ENCODE assay signal across 9 mouse cellular contexts in the genomic region with DNA sequence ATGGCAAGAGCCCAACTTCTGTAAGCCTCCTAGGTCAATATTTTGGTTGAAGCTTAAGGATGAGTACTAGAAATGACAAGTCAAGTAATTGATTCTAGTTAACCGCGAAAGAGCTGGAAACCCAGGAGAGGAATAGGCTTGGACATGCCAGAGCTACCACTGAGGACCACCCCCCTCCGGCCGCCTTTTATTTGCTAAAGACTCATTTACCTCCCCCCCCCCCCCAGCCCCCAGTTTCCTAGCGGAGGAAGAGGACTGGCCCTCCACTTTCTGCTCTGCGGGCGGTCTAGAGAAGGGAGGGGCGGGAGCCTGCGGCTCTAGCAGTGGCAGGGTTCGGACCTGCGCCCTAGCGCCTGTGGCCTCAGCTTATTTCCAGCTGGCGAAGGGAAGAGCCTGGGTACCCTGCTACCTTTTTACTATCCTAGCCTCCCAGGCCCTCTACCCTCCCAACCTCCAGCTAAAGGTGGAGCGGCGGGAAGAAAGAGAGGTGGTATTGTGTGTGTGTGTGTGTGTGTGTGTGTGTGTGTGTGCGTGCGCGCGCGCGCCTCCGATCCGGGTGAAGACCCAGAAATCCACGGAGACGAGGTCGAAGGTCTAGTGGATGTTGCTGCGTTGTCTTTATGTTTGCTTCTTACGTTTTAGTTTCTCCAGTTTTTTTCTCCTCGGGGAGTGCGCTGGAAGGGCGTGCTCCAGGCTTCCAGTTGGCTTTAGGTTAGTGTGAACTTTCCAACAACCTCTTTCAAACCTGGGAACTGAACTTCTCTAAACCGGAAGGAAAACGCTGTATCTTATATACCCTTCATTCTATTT. TPM values are rescaled to one million over a fixed set of nuclear protein-coding genes. Genes with fewer than 3 reads are reported as not detected.
DNase-seq lines count a peak whose midpoint lies in the region; ATAC-seq and TF ChIP-seq lines count a peak whose summit lies in the region.
"Had no signal": no experiment of that assay in that cellular context is flagged by ENCODE, and none has a peak within 500 bp of the region (broad histone marks: within the 10 kb centered on the region; RNA-seq: fewer than 3 reads in every experiment).

No protein-coding gene starts in this region.

- DNase-seq in forebrain, embryonic 11.5 days (ENCODE audit: low spot score): peak; percentile 67
- DNase-seq in hindbrain, embryonic 10.5 days (ENCODE audit: low spot score): peak; percentile 63
- no peak for DNase-seq in T-cell, adult 2 months (ENCODE audit: low spot score)
- no peak for DNase-seq in cerebellum, adult 18-20 months
- no peak for DNase-seq in urinary bladder, postnatal 14 days (ENCODE audit: low spot score)

- H3K36me3 ChIP-seq in forebrain, embryonic 11.5 days (ENCODE audit: control insufficient read depth, insufficient read depth, low read length): no peaks in the 10 kb centered on the region
- no peaks in the 10 kb centered on the region for H3K36me3 ChIP-seq in forebrain, embryonic 16.5 days (ENCODE audit: control insufficient read depth, insufficient read depth)
- no peaks in the 10 kb centered on the region for H3K36me3 ChIP-seq in ES-Bruce4 (ENCODE audit: control insufficient read depth, insufficient read depth, low read length, poor library complexity, severe bottlenecking)
- H3K36me3 ChIP-seq in hindbrain, embryonic 10.5 days: no peaks in the 10 kb centered on the region
- no peaks in the 10 kb centered on the region for H3K36me3 ChIP-seq in midbrain, embryonic 13.5 days
- H3K36me3 ChIP-seq: lung, embryonic 15.5 days had no signal

- peaks cover 10% of the 10 kb centered on the region for H3K4me1 ChIP-seq in forebrain, embryonic 11.5 days (replicated peaks; ENCODE audit: control insufficient read depth, insufficient read depth, low read length)
- peaks cover 27% of the 10 kb centered on the region for H3K4me1 ChIP-seq in forebrain, embryonic 16.5 days (replicated peaks; ENCODE audit: control insufficient read depth, insufficient read depth, low read length)
- no peaks in the 10 kb centered on the region for H3K4me1 ChIP-seq in ES-Bruce4 (ENCODE audit: control insufficient read depth, insufficient read depth, low read length)
- H3K4me1 ChIP-seq in hindbrain, embryonic 10.5 days (replicated peaks): peaks cover 66% of the 10 kb centered on the region
- peaks cover 36% of the 10 kb centered on the region for H3K4me1 ChIP-seq in midbrain, embryonic 13.5 days (replicated peaks)

- peak overlapping the region; percentile 29; the same call in 1 of the 2 replicates for H3K4me2 ChIP-seq in forebrain, embryonic 11.5 days (ENCODE audit: low read depth, low read length, severe bottlenecking)
- H3K4me2 ChIP-seq in forebrain, embryonic 16.5 days (ENCODE audit: low read length): no peak overlapping the region
- H3K4me2 ChIP-seq in midbrain, embryonic 13.5 days (replicated peaks): peak overlapping the region; percentile 19
- H3K4me2 ChIP-seq: lung, embryonic 15.5 days had no signal

- H3K9me3 ChIP-seq in forebrain, embryonic 11.5 days (ENCODE audit: control insufficient read depth, low read length): no peaks in the 10 kb centered on the region
- H3K9me3 ChIP-seq in forebrain, embryonic 16.5 days (ENCODE audit: control insufficient read depth, low read length): no peaks in the 10 kb centered on the region
- no peaks in the 10 kb centered on the region for H3K9me3 ChIP-seq in ES-Bruce4 (replicated peaks; ENCODE audit: control insufficient read depth, insufficient read depth, low read length, poor library complexity, severe bottlenecking)
- H3K9me3 ChIP-seq in hindbrain, embryonic 10.5 days: no peaks in the 10 kb centered on the region
- no peaks in the 10 kb centered on the region for H3K9me3 ChIP-seq in midbrain, embryonic 13.5 days
- H3K9me3 ChIP-seq: lung, embryonic 15.5 days had no signal

- peak overlapping the region; percentile 11; the same call in 1 of the 2 replicates for H3K4me3 ChIP-seq in forebrain, embryonic 11.5 days (ENCODE audit: low read depth, low read length)
- H3K4me3 ChIP-seq in forebrain, embryonic 16.5 days (replicated peaks; ENCODE audit: low read length): no peak overlapping the region
- peak overlapping the region; percentile 39 for H3K4me3 ChIP-seq in ES-Bruce4 (ENCODE audit: low read depth, low read length)
- peak overlapping the region; percentile 32 for H3K4me3 ChIP-seq in hindbrain, embryonic 10.5 days
- H3K4me3 ChIP-seq in midbrain, embryonic 13.5 days (replicated peaks): peak overlapping the region; percentile 32
- H3K4me3 ChIP-seq: lung, embryonic 15.5 days had no signal

- TF ChIP-seq CTCF in ES-Bruce4 (IDR thresholded peaks at IDR 0.05; ENCODE audit: low read depth, low read length): no peak

- ATAC-seq in forebrain, embryonic 11.5 days (replicated peaks; ENCODE audit: low FRiP score): peak; percentile 19; the same call in 1 of the 2 replicates
- no peak for ATAC-seq in forebrain, embryonic 16.5 days
- 0 out of 2 replicates have a peak, but pooled peaks have one; percentile 21 for ATAC-seq in midbrain, embryonic 13.5 days

- under 1% methylated on average over 23 of the region's 33 CpGs for WGBS in forebrain, embryonic 11.5 days
- WGBS in forebrain, embryonic 16.5 days: under 1% methylated on average over 30 of the region's 33 CpGs
- WGBS in hindbrain, embryonic 10.5 days: under 1% methylated on average over 33 of the region's 33 CpGs
- WGBS in midbrain, embryonic 13.5 days: under 1% methylated on average over 25 of the region's 33 CpGs

- TF ChIP-seq POLR2A in ES-Bruce4 (IDR thresholded peaks at IDR 0.05; ENCODE audit: insufficient read depth, low read length): no peak

- peaks cover 91% of the 10 kb centered on the region for H3K27me3 ChIP-seq in forebrain, embryonic 11.5 days (ENCODE audit: control insufficient read depth, insufficient read depth, low read length)
- peaks cover 83% of the 10 kb centered on the region for H3K27me3 ChIP-seq in forebrain, embryonic 16.5 days (replicated peaks; ENCODE audit: control insufficient read depth, insufficient read depth, low read length)
- peaks cover 52% of the 10 kb centered on the region for H3K27me3 ChIP-seq in ES-Bruce4 (ENCODE audit: control insufficient read depth, insufficient read depth, low read length, poor library complexity, severe bottlenecking)
- H3K27me3 ChIP-seq in hindbrain, embryonic 10.5 days (ENCODE audit: insufficient read depth, poor library complexity, severe bottlenecking): peaks cover 99% of the 10 kb centered on the region
- H3K27me3 ChIP-seq in midbrain, embryonic 13.5 days: peaks cover 96% of the 10 kb centered on the region

- no peak overlapping the region for H3K9ac ChIP-seq in forebrain, embryonic 11.5 days (ENCODE audit: low read length)
- H3K9ac ChIP-seq in forebrain, embryonic 16.5 days (replicated peaks; ENCODE audit: low read depth, low read length): no peak overlapping the region
- no peak overlapping the region for H3K9ac ChIP-seq in ES-Bruce4 (ENCODE audit: low read depth, poor library complexity, severe bottlenecking)
- H3K9ac ChIP-seq in midbrain, embryonic 13.5 days (replicated peaks): 0 out of 2 replicates have a peak overlapping the region, but pooled peaks have one; percentile 19
- H3K9ac ChIP-seq: lung, embryonic 15.5 days had no signal

- 0 out of 2 replicates have a peak, but pooled peaks have one; percentile 21 for TF ChIP-seq EP300 in ES-Bruce4 (IDR thresholded peaks at IDR 0.05; ENCODE audit: insufficient read depth, low read depth, low read length)

- H3K27ac ChIP-seq in forebrain, embryonic 11.5 days (ENCODE audit: low read depth, low read length): no peak overlapping the region
- H3K27ac ChIP-seq in forebrain, embryonic 16.5 days (ENCODE audit: low read length): no peak overlapping the region
- no peak overlapping the region for H3K27ac ChIP-seq in ES-Bruce4 (ENCODE audit: insufficient read depth, low read length)
- peak overlapping the region; percentile 47 for H3K27ac ChIP-seq in hindbrain, embryonic 10.5 days
- H3K27ac ChIP-seq in midbrain, embryonic 13.5 days: peak overlapping the region; percentile 62
- H3K27ac ChIP-seq: lung, embryonic 15.5 days had no signal

RNA-seq across cellular contexts. Expression of a gene that starts 6.8 kb away (rescaled TPM):
- 7.1 and 7.6 TPM in 2 replicates for polyA plus RNA-seq in forebrain, embryonic 11.5 days (2014; fragmentation: Nextera tagmentation; extraction: Ambion mirVana)
- 1.2 and 1.4 TPM in 2 replicates for polyA plus RNA-seq in forebrain, embryonic 16.5 days (2015; fragmentation: Nextera tagmentation; extraction: Ambion mirVana)
- polyA plus RNA-seq in ES-Bruce4 (2011; ENCODE audit: insufficient read depth, insufficient read length, low read depth, missing spikeins): not detected in 2 replicates
- polyA plus RNA-seq in hindbrain, embryonic 10.5 days (2016; fragmentation: Nextera tagmentation; extraction: Ambion mirVana): 3.2 and 5.0 TPM in 2 replicates
- 8.7 and 10.5 TPM in 2 replicates for polyA plus RNA-seq in midbrain, embryonic 13.5 days (2015; fragmentation: Nextera tagmentation; extraction: Ambion mirVana)
- polyA plus RNA-seq: lung, embryonic 15.5 days had no signal

Comparison
In these comparisons a context has a peak if more than half of its experiments do, and no peak if none do; other contexts are left out.
1. DNase-seq: peak in forebrain, embryonic 11.5 days (single experiment) and hindbrain, embryonic 10.5 days (single experiment); none in T-cell, adult 2 months (single experiment), cerebellum, adult 18-20 months (0 of 2) and urinary bladder, postnatal 14 days (single experiment).
2. H3K27ac ChIP-seq: peak in hindbrain, embryonic 10.5 days (single experiment) and midbrain, embryonic 13.5 days (single experiment); none in forebrain, embryonic 11.5 days (single experiment), forebrain, embryonic 16.5 days (single experiment) and ES-Bruce4 (single experiment).